Mouse (Mus musculus): ENCODE measurements at regions not wholly inside any gene's neighbourhood (a gene's known extent, or its start where the extent isn't known, plus 50 kb on each side); places are given as distances from the start of the nearest gene placed in this dataset.
"Not testable (repeated sequence)": the region's sequence is repeated elsewhere in the genome, so short reads cannot be mapped to it uniquely, and the experiment has no call there.

DNA sequence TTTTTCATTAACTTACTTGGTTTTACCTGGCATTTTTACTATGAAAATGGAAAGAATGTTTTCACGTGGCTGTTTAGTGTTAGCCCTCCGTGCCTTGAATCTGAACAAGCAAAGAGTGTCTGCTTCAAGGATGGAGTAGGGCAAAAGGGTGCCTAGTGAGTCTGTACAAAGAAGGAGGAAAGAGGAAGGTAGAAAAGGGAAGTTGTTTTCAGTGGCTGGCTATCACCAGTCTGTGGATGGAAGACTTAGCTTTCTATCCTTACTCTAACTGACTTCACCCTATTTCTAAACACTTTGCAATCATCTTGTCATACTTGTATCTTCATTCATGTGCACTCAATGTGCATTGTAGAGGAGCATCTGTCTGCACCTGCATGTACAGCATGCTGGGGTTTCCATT, 993.2 kb downstream of the Car8 start:
- ATAC-seq (ENCODE audit: insufficient number of reproducible peaks, insufficient read depth, low FRiP score, low read depth), result no peak
- WGBS, result 82% methylated on average over 2 of the region's 2 CpGs
- Histone ChIP-seq H3K27ac (replicated peaks in 1 of 2; ENCODE audit: control insufficient read depth in 1 of 2, insufficient read depth in 1 of 2, low read depth in 2 of 2, low read length in 2 of 2) (no peak overlapping the region), H3K9ac (ENCODE audit: low read length) (no peak overlapping the region), H3K36me3 (ENCODE audit: control insufficient read depth, insufficient read depth, low read length) (no peaks in the 10 kb centered on the region), H3K27me3 (ENCODE audit: control insufficient read depth, insufficient read depth, low read length) (no peaks in the 10 kb centered on the region), H3K4me1 (ENCODE audit: control insufficient read depth in 2 of 2, insufficient read depth in 2 of 2, low read length in 2 of 2) (no peaks in the 10 kb centered on the region), H3K4me3 (ENCODE audit: control insufficient read depth in 1 of 2, insufficient read depth in 1 of 2, low read depth in 1 of 2, low read length in 2 of 2) (no peak overlapping the region), H3K4me2 (ENCODE audit: low read length) (no peak overlapping the region), H3K9me3 (ENCODE audit: control insufficient read depth, low read length) (no peaks in the 10 kb centered on the region)

DNA sequence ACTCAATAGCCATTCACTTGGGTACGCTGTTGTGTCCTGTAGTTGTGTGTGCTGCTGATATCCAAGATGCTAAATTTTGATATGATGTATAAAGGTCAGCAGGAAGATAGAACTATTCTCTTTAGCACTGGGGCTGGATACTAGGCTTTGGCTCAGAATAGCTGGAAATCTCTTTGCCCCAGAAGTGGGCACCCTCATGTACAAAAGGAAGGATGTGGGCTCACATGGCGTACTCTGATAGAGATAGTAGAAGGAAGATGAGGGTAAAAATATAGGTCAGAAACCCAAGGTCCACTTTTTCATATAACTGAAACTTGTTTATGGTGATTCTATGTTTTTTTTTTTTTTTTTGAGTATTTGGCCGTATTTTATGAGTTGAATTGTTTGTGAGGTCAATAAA, 1001.0 kb downstream of the Car8 start:
- Histone ChIP-seq H3K4me2 (ENCODE audit: low read length) (no peak overlapping the region), H3K4me1 (ENCODE audit: control insufficient read depth in 2 of 2, insufficient read depth in 2 of 2, low read length in 2 of 2) (no peaks in the 10 kb centered on the region), H3K27me3 (ENCODE audit: control insufficient read depth, insufficient read depth, low read length) (no peaks in the 10 kb centered on the region), H3K9ac (ENCODE audit: low read length) (no peak overlapping the region), H3K27ac (replicated peaks in 1 of 2; ENCODE audit: control insufficient read depth in 1 of 2, insufficient read depth in 1 of 2, low read depth in 2 of 2, low read length in 2 of 2) (no peak overlapping the region), H3K9me3 (ENCODE audit: control insufficient read depth, low read length) (no peaks in the 10 kb centered on the region), H3K36me3 (ENCODE audit: control insufficient read depth, insufficient read depth, low read length) (no peaks in the 10 kb centered on the region), H3K4me3 (ENCODE audit: control insufficient read depth in 1 of 2, insufficient read depth in 1 of 2, low read depth in 1 of 2, low read length in 2 of 2) (no peak overlapping the region)
- no peak for ATAC-seq (ENCODE audit: insufficient number of reproducible peaks, insufficient read depth, low FRiP score, low read depth)
- WGBS, result 73% methylated on average over 3 of the region's 3 CpGs

DNA sequence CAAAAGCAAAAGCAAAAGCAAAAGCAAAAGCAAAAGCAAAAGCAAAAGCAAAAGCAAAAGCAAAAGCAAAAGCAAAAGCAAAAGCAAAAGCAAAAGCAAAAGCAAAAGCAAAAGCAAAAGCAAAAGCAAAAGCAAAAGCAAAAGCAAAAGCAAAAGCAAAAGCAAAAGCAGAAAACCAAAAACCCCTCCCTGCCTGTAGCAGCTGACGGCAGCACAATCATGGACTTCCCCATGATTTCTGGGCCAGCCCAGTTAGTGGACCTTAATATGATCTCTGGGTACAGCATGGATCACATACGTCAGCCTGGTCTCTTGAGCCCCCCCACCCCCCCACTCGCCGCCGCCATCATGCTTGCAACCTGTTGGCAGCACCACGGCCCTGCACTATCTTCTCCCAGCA, 1004.3 kb downstream of the Car8 start:
- H3K4me2 ChIP-seq (ENCODE audit: low read length); H3K36me3 ChIP-seq (ENCODE audit: control insufficient read depth, insufficient read depth, low read length); H3K27ac ChIP-seq (replicated peaks in 1 of 2; ENCODE audit: control insufficient read depth in 1 of 2, insufficient read depth in 1 of 2, low read depth in 2 of 2, low read length in 2 of 2); H3K27me3 ChIP-seq (ENCODE audit: control insufficient read depth, insufficient read depth, low read length); H3K9me3 ChIP-seq (ENCODE audit: control insufficient read depth, low read length); H3K4me1 ChIP-seq (ENCODE audit: control insufficient read depth in 2 of 2, insufficient read depth in 2 of 2, low read length in 2 of 2); ATAC-seq (ENCODE audit: insufficient number of reproducible peaks, insufficient read depth, low FRiP score, low read depth); H3K9ac ChIP-seq (ENCODE audit: low read length); H3K4me3 ChIP-seq (ENCODE audit: control insufficient read depth in 1 of 2, insufficient read depth in 1 of 2, low read depth in 1 of 2, low read length in 2 of 2): not testable (repeated sequence)
- WGBS, result 88% methylated on average over 6 of the region's 6 CpGs

DNA sequence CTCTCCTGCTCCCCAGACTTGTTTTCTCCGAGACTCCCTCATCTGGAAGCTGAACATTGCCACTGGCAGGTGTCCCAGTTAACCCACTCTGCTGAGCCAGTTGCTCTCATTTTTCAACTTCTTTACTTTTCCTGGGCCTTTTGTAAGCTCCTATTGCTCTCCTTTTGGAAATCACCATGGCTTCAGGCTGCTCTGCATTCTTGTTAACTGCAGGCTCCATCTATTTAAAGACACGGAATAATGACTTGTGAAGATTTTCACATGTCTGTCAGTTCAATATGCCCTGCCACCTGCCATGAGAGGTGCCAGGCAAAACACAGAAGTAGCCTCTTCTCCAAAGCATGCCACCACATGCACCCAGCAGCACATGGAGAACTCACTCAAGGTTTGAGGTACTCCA, 1009.9 kb downstream of the Car8 start:
- H3K9me3 ChIP-seq (ENCODE audit: control insufficient read depth, low read length), result no peaks in the 10 kb centered on the region
- no peaks in the 10 kb centered on the region for H3K4me1 ChIP-seq (ENCODE audit: control insufficient read depth in 2 of 2, insufficient read depth in 2 of 2, low read length in 2 of 2)
- no peak overlapping the region for H3K4me2 ChIP-seq (ENCODE audit: low read length)
- H3K4me3 ChIP-seq (ENCODE audit: control insufficient read depth in 1 of 2, insufficient read depth in 1 of 2, low read depth in 1 of 2, low read length in 2 of 2), result no peak overlapping the region
- H3K27ac ChIP-seq (replicated peaks in 1 of 2; ENCODE audit: control insufficient read depth in 1 of 2, insufficient read depth in 1 of 2, low read depth in 2 of 2, low read length in 2 of 2), result no peak overlapping the region
- H3K27me3 ChIP-seq (ENCODE audit: control insufficient read depth, insufficient read depth, low read length), result no peaks in the 10 kb centered on the region
- 69% methylated on average over 2 of the region's 2 CpGs for WGBS
- H3K9ac ChIP-seq (ENCODE audit: low read length), result no peak overlapping the region
- ATAC-seq (ENCODE audit: insufficient number of reproducible peaks, insufficient read depth, low FRiP score, low read depth), result no peak
- H3K36me3 ChIP-seq (ENCODE audit: control insufficient read depth, insufficient read depth, low read length), result no peaks in the 10 kb centered on the region

DNA sequence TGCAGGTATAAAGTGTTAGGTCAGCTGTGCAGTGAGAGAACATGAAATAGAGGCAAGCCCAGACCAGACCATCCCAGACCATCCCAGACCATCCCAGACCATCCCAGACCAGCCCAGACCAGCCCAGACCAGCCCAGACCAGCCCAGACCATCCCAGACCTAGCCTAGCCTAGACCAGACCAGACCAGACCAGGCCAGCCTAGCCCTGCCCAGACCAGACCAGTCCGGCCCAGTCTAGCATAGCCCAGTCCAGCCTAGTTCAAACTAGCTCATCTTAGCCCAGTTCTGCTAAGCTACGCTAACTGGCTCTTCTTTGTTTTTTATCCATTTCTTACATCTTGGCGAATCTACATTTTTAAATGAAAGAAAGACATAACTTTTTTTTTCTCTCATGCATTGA, 1015.9 kb downstream of the Car8 start:
- H3K27ac ChIP-seq (replicated peaks in 1 of 2; ENCODE audit: control insufficient read depth in 1 of 2, insufficient read depth in 1 of 2, low read depth in 2 of 2, low read length in 2 of 2), result no peak overlapping the region
- no peak overlapping the region for H3K9ac ChIP-seq (ENCODE audit: low read length)
- 94% methylated on average over 3 of the region's 3 CpGs for WGBS
- no peaks in the 10 kb centered on the region for H3K9me3 ChIP-seq (ENCODE audit: control insufficient read depth, low read length)
- ATAC-seq (ENCODE audit: insufficient number of reproducible peaks, insufficient read depth, low FRiP score, low read depth), result no peak
- no peak overlapping the region for H3K4me2 ChIP-seq (ENCODE audit: low read length)
- H3K4me3 ChIP-seq (ENCODE audit: control insufficient read depth in 1 of 2, insufficient read depth in 1 of 2, low read depth in 1 of 2, low read length in 2 of 2), result no peak overlapping the region
- no peaks in the 10 kb centered on the region for H3K4me1 ChIP-seq (ENCODE audit: control insufficient read depth in 2 of 2, insufficient read depth in 2 of 2, low read length in 2 of 2)
- H3K27me3 ChIP-seq (ENCODE audit: control insufficient read depth, insufficient read depth, low read length), result no peaks in the 10 kb centered on the region
- H3K36me3 ChIP-seq (ENCODE audit: control insufficient read depth, insufficient read depth, low read length), result no peaks in the 10 kb centered on the region

DNA sequence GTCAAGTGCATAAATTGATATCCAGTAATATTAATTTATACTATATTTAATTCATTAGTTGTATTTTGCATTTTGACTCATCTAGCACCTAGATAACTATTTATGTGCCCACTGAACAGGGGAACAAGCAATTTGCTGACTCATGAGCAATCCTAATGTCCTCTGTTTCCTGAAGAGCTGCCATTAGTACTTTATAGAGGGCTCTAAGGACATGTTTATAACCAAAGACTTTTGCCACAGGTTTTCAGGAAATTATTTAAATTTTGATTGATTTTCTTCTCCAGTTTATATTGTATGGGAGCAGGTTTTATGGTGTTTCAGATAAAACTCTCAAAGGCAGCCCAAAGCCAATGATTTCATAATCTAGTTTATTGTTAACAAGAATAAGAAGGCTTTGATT, 1018.4 kb downstream of the Car8 start:
- Histone ChIP-seq H3K4me2 (ENCODE audit: low read length) (no peak overlapping the region), H3K9me3 (ENCODE audit: control insufficient read depth, low read length) (no peaks in the 10 kb centered on the region), H3K27me3 (ENCODE audit: control insufficient read depth, insufficient read depth, low read length) (no peaks in the 10 kb centered on the region), H3K9ac (ENCODE audit: low read length) (no peak overlapping the region), H3K4me3 (ENCODE audit: control insufficient read depth in 1 of 2, insufficient read depth in 1 of 2, low read depth in 1 of 2, low read length in 2 of 2) (no peak overlapping the region), H3K27ac (replicated peaks in 1 of 2; ENCODE audit: control insufficient read depth in 1 of 2, insufficient read depth in 1 of 2, low read depth in 2 of 2, low read length in 2 of 2) (no peak overlapping the region), H3K4me1 (ENCODE audit: control insufficient read depth in 2 of 2, insufficient read depth in 2 of 2, low read length in 2 of 2) (no peaks in the 10 kb centered on the region), H3K36me3 (ENCODE audit: control insufficient read depth, insufficient read depth, low read length) (no peaks in the 10 kb centered on the region)
- no peak for ATAC-seq (ENCODE audit: insufficient number of reproducible peaks, insufficient read depth, low FRiP score, low read depth)

DNA sequence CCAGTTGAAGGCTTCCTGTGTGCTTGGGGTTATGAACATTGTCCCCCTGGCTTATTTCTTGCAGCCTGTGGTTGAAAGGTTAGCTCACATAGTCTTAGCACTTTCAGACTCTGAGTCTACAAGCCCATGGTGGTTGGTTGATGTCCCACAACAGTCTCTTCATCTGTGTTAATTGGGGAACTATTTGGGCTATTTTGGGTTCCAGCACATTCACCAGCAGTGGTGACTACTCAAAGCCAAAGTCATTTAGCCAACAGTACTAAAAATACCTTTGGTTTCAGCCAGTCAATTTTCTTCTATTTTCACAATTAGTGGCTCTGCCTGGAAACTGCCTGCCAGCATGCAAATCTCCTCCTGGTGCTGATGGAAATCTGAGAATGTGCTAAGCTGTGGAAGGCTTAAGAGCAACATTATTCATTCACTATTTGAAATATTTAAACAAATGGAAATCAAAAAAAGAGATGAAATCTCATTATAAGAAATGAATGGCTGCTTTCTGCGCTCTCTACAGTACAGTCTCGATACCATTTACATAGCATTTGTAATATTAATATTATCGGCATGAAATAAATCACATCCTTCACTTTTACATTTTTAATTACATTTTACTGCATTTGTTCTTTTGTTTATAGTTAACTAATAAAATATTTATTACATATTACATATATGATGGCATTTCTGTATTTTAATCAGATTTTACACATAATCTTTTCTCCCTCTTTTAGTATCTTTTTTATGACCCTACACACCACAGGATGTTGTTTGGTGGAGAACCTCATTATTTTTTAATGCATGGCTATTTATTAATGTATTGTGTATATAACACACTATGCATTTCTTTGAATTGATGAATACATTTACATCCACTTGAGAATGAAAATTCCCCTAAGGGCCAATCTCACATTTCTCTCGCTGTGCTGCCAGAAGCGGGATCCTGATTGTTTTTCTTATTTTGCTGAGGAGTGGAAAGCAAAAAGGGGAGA, 1023.5 kb downstream of the Car8 start:
- H3K9me3 ChIP-seq (ENCODE audit: control insufficient read depth, low read length), result no peaks in the 10 kb centered on the region
- no peaks in the 10 kb centered on the region for H3K36me3 ChIP-seq (ENCODE audit: control insufficient read depth, insufficient read depth, low read length)
- H3K27me3 ChIP-seq (ENCODE audit: control insufficient read depth, insufficient read depth, low read length), result no peaks in the 10 kb centered on the region
- H3K27ac ChIP-seq (replicated peaks in 1 of 2; ENCODE audit: control insufficient read depth in 1 of 2, insufficient read depth in 1 of 2, low read depth in 2 of 2, low read length in 2 of 2), result no peak overlapping the region
- no peak overlapping the region for H3K4me3 ChIP-seq (ENCODE audit: control insufficient read depth in 1 of 2, insufficient read depth in 1 of 2, low read depth in 1 of 2, low read length in 2 of 2)
- no peak for ATAC-seq (ENCODE audit: insufficient number of reproducible peaks, insufficient read depth, low FRiP score, low read depth)
- no peak overlapping the region for H3K9ac ChIP-seq (ENCODE audit: low read length)
- 87% methylated on average over 5 of the region's 5 CpGs for WGBS
- no peak overlapping the region for H3K4me2 ChIP-seq (ENCODE audit: low read length)
- H3K4me1 ChIP-seq (ENCODE audit: control insufficient read depth in 2 of 2, insufficient read depth in 2 of 2, low read length in 2 of 2), result no peaks in the 10 kb centered on the region

DNA sequence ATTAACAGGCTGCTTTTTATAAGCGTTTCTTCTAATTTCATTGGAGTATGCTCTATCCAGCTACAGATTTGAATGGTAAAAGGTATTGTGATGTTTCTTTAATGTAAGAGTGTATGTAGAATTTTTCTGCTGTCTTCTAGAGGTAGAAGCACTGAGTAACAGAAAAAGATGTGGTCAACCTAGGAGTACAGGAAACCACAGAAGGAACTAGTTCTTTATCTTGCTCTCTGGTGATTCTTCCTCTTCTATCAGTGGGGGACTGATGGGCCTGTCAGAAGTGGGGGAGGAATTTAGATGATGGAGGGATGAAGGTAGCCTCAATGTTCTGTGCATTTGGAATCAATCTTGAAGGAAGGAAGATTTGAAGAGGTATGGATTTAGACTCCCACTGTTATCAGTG, 1031.9 kb downstream of the Car8 start:
- H3K4me1 ChIP-seq (ENCODE audit: control insufficient read depth in 2 of 2, insufficient read depth in 2 of 2, low read length in 2 of 2), result no peaks in the 10 kb centered on the region
- no peak overlapping the region for H3K4me2 ChIP-seq (ENCODE audit: low read length)
- 78% methylated on average over 1 of the region's 1 CpGs for WGBS
- no peak for ATAC-seq (ENCODE audit: insufficient number of reproducible peaks, insufficient read depth, low FRiP score, low read depth)
- H3K27ac ChIP-seq (replicated peaks in 1 of 2; ENCODE audit: control insufficient read depth in 1 of 2, insufficient read depth in 1 of 2, low read depth in 2 of 2, low read length in 2 of 2), result no peak overlapping the region
- H3K9ac ChIP-seq (ENCODE audit: low read length), result no peak overlapping the region
- H3K27me3 ChIP-seq (ENCODE audit: control insufficient read depth, insufficient read depth, low read length), result no peaks in the 10 kb centered on the region
- H3K36me3 ChIP-seq (ENCODE audit: control insufficient read depth, insufficient read depth, low read length), result no peaks in the 10 kb centered on the region
- no peaks in the 10 kb centered on the region for H3K9me3 ChIP-seq (ENCODE audit: control insufficient read depth, low read length)
- no peak overlapping the region for H3K4me3 ChIP-seq (ENCODE audit: control insufficient read depth in 1 of 2, insufficient read depth in 1 of 2, low read depth in 1 of 2, low read length in 2 of 2)

Measured in heart, embryonic 14.5 days (tissue).